ENCODE assay signal across 8 mouse cellular contexts in genomic region chr12:108386476-108387232, GRCm38 (mm10). TPM values are rescaled to one million over a fixed set of nuclear protein-coding genes. Genes with fewer than 3 reads are reported as not detected.
DNase-seq lines count a peak whose midpoint lies in the region; ATAC-seq and TF ChIP-seq lines count a peak whose summit lies in the region.

No protein-coding gene starts in this region.

- no peak overlapping the region for H3K4me2 ChIP-seq in heart, embryonic 11.5 days
- no peak overlapping the region for H3K4me2 ChIP-seq in heart, embryonic 12.5 days
- H3K4me2 ChIP-seq in limb, embryonic 14.5 days (replicated peaks; ENCODE audit: low read depth, low read length, severe bottlenecking): no peak overlapping the region

- no peaks in the 10 kb centered on the region; the same call in 1 of the 2 replicates for H3K4me1 ChIP-seq in heart, embryonic 11.5 days (ENCODE audit: control insufficient read depth, insufficient read depth, low read length)
- peaks cover 18% of the 10 kb centered on the region for H3K4me1 ChIP-seq in heart, embryonic 12.5 days (replicated peaks)
- H3K4me1 ChIP-seq in limb, embryonic 14.5 days (ENCODE audit: control insufficient read depth, insufficient read depth, low read length): peaks cover 10% of the 10 kb centered on the region; the same call in 1 of the 2 replicates

- 55% methylated on average over 13 of the region's 13 CpGs for WGBS in heart, embryonic 11.5 days (ENCODE audit: insufficient replicate concordance)
- 48% methylated on average over 13 of the region's 13 CpGs for WGBS in heart, embryonic 12.5 days
- WGBS in limb, embryonic 14.5 days: 32% methylated on average over 13 of the region's 13 CpGs

- peak; percentile 77 to 85 for DNase-seq in heart, adult 18-20 months
- DNase-seq in brain, embryonic 14.5 days (ENCODE audit: low read depth): peak; percentile 90
- peak; percentile 42 for DNase-seq in limb, embryonic 14.5 days (ENCODE audit: low spot score)
- no peak for DNase-seq in urinary bladder, postnatal 4 days (ENCODE audit: low spot score in 2 of 2)
- DNase-seq in embryo, embryonic 9.5 days (ENCODE audit: extremely low spot score): no peak
- no peak for DNase-seq in cerebellum, adult 11-12 months

- no peak overlapping the region for H3K4me3 ChIP-seq in heart, embryonic 11.5 days (ENCODE audit: low read depth, low read length)
- no peak overlapping the region for H3K4me3 ChIP-seq in heart, embryonic 12.5 days
- H3K4me3 ChIP-seq in limb, embryonic 14.5 days (replicated peaks; ENCODE audit: low read length): no peak overlapping the region

- no peak overlapping the region for H3K27ac ChIP-seq in heart, embryonic 11.5 days (ENCODE audit: low read depth, low read length)
- no peak overlapping the region for H3K27ac ChIP-seq in heart, embryonic 12.5 days (ENCODE audit: poor library complexity, severe bottlenecking)
- H3K27ac ChIP-seq in limb, embryonic 14.5 days (replicated peaks; ENCODE audit: low read depth, low read length): no peak overlapping the region

- H3K9ac ChIP-seq in heart, embryonic 11.5 days (ENCODE audit: low read depth, low read length): no peak overlapping the region
- 0 out of 2 replicates have a peak overlapping the region, but pooled peaks have one; percentile 5 for H3K9ac ChIP-seq in heart, embryonic 12.5 days
- peak overlapping the region; percentile 25; the same call in 1 of the 2 replicates for H3K9ac ChIP-seq in limb, embryonic 14.5 days (ENCODE audit: low read depth, low read length, severe bottlenecking)

- no peaks in the 10 kb centered on the region for H3K36me3 ChIP-seq in heart, embryonic 11.5 days (ENCODE audit: control insufficient read depth, insufficient read depth, low read length)
- H3K36me3 ChIP-seq in heart, embryonic 12.5 days: no peaks in the 10 kb centered on the region
- no peaks in the 10 kb centered on the region for H3K36me3 ChIP-seq in limb, embryonic 14.5 days (ENCODE audit: control insufficient read depth, insufficient read depth, low read length)

- ATAC-seq in heart, embryonic 11.5 days (replicated peaks; ENCODE audit: insufficient number of reproducible peaks, low FRiP score, low TSS enrichment): no peak
- ATAC-seq in heart, embryonic 12.5 days (ENCODE audit: insufficient number of reproducible peaks, low FRiP score): no peak
- no peak for ATAC-seq in limb, embryonic 14.5 days (ENCODE audit: low FRiP score, low read depth)

- TF ChIP-seq CTCF in brain, embryonic 14.5 days (IDR thresholded peaks at IDR 0.05; ENCODE audit: borderline replicate concordance, extremely low read depth, insufficient read depth, insufficient read length): no peak

- no peaks in the 10 kb centered on the region for H3K9me3 ChIP-seq in heart, embryonic 11.5 days (replicated peaks; ENCODE audit: control insufficient read depth, low read length)
- no peaks in the 10 kb centered on the region for H3K9me3 ChIP-seq in heart, embryonic 12.5 days (replicated peaks)
- H3K9me3 ChIP-seq in limb, embryonic 14.5 days (ENCODE audit: control insufficient read depth, low read length): no peaks in the 10 kb centered on the region

- TF ChIP-seq POLR2A in brain, embryonic 14.5 days (IDR thresholded peaks at IDR 0.05; ENCODE audit: borderline replicate concordance, extremely low read depth, insufficient read depth, insufficient read length, poor library complexity, severe bottlenecking): no peak
- TF ChIP-seq POLR2A in limb, embryonic 14.5 days (IDR thresholded peaks at IDR 0.05; ENCODE audit: borderline replicate concordance, extremely low read depth, insufficient read depth, insufficient read length): no peak

- H3K27me3 ChIP-seq in heart, embryonic 11.5 days (ENCODE audit: control insufficient read depth, insufficient read depth, low read length): no peaks in the 10 kb centered on the region
- no peaks in the 10 kb centered on the region; the same call in 1 of the 2 replicates for H3K27me3 ChIP-seq in heart, embryonic 12.5 days (replicated peaks)
- no peaks in the 10 kb centered on the region for H3K27me3 ChIP-seq in limb, embryonic 14.5 days (ENCODE audit: control insufficient read depth, insufficient read depth, low read length)

RNA-seq across cellular contexts. Expression of gene Eml1, which starts 15.9 kb away (rescaled TPM):
- total RNA-seq in heart, adult 18-20 months (2021): 10 to 100 TPM; 81.3 to 95.3 TPM
- polyA plus RNA-seq in heart, embryonic 11.5 days (2014; fragmentation: Nextera tagmentation; extraction: Ambion mirVana): 48.3 and 48.7 TPM in 2 replicates
- polyA plus RNA-seq in brain, embryonic 14.5 days (2012; rRNA removed): 40.9 and 45.6 TPM in 2 replicates
- 49.5 and 54.6 TPM in 2 replicates for polyA plus RNA-seq in heart, embryonic 12.5 days (2016; fragmentation: Nextera tagmentation; extraction: Ambion mirVana)
- 36.3 and 38.4 TPM in 2 replicates for polyA plus RNA-seq in limb, embryonic 14.5 days (2012; rRNA removed)
- polyA plus RNA-seq in limb, embryonic 14.5 days (2014; fragmentation: Nextera tagmentation; extraction: Ambion mirVana): 44.4 and 48.2 TPM in 2 replicates

RNA-seq across cellular contexts. Expression of gene Cyp46a1, which starts 52.5 kb away (rescaled TPM):
- under 1 TPM; 0.45 to 0.95 TPM for total RNA-seq in heart, adult 18-20 months (2021)
- polyA plus RNA-seq in heart, embryonic 11.5 days (2014; fragmentation: Nextera tagmentation; extraction: Ambion mirVana): 4.3 and 5.5 TPM in 2 replicates
- 31.0 and 52.6 TPM in 2 replicates for polyA plus RNA-seq in brain, embryonic 14.5 days (2012; rRNA removed)
- 7.9 and 8.0 TPM in 2 replicates for polyA plus RNA-seq in heart, embryonic 12.5 days (2016; fragmentation: Nextera tagmentation; extraction: Ambion mirVana)
- polyA plus RNA-seq in limb, embryonic 14.5 days (2012; rRNA removed): 24.8 and 30.8 TPM in 2 replicates
- 6.4 and 6.6 TPM in 2 replicates for polyA plus RNA-seq in limb, embryonic 14.5 days (2014; fragmentation: Nextera tagmentation; extraction: Ambion mirVana)

Comparison
In these comparisons a context has a peak if more than half of its experiments do, and no peak if none do; other contexts are left out.
1. DNase-seq: peak in heart, adult 18-20 months (2 of 2), brain, embryonic 14.5 days (single experiment) and limb, embryonic 14.5 days (single experiment); none in urinary bladder, postnatal 4 days (0 of 2), embryo, embryonic 9.5 days (single experiment) and cerebellum, adult 11-12 months (single experiment).